Mouse (Mus musculus) NIH3T3 (cell line): ENCODE measurements around the gene Arcn1.

Experiments used
- DNase-seq: peaks from one replicate; pipeline ENCODE4 v3.0.0-alpha.2; 2012; ENCODE audit warnings: low read depth

The Arcn1 gene

DNA sequence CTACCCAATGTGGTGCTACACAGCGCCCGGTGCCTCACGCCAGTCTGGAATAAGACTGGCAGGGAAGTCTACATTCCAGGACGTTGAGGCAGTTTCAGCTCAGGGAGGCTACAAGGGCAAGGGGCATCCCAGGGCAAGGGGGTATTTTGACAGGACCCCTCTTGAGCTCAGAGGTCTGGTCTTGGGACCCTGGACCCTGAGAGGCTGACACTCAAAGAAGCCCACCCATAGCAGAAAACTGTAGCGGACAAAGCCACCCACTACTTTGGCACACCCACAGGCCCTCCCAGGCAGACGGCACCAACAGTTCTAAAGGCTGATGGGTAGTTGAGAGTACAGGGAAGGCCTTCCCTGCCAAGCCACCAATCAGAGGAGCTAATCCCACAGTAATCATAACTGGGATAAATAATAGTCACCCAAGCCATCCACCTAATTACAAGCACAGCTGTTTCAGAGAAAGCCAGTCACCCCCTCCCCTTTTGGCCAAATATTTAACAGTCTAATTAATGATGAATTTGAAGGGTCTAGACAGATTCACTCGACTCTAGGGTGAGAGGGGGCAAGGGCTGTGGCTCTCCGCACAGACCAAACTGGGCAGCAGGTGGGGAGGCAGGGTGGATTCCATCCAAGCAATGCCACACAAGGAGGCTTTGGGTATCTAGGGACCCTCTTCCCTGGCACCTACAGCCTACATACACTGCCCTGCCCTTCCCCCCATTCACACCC is 47.9 kb downstream of the Arcn1 start:
- no peak for DNase-seq

- DNase-seq: no peak
Observed at GRCm38 (mm10) chr9:44718937-44719631, 48.6 kb downstream of the Arcn1 start.

DNA sequence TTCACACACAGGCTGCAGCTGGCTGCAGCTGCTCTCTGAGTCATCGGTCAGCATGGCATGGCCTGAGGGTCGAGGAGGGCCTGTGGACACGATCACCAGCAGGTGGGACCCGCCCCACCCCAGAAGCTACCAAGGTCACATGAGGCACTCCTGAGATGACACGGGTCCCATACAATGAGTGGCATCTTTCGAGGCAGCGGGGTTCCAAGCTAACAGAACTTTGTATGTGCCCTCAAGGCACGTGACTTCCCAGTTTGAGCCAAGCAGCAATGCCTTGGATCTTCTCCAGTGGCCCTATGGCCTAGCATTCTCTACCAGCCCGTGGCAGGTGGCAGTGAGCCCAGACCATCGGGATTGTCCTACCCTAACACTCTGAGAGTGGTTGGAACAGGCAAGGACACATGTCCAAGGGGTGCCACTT is 49.8 kb downstream of the Arcn1 start:
- DNase-seq: no peak

- no peak for DNase-seq
Observed at GRCm38 (mm10) chr9:44716997-44717821, 50.4 kb downstream of the Arcn1 start.

GRCm38 (mm10) chr9:44715705-44716362 is 51.8 kb downstream of the Arcn1 start:
- DNase-seq: no peak

DNA sequence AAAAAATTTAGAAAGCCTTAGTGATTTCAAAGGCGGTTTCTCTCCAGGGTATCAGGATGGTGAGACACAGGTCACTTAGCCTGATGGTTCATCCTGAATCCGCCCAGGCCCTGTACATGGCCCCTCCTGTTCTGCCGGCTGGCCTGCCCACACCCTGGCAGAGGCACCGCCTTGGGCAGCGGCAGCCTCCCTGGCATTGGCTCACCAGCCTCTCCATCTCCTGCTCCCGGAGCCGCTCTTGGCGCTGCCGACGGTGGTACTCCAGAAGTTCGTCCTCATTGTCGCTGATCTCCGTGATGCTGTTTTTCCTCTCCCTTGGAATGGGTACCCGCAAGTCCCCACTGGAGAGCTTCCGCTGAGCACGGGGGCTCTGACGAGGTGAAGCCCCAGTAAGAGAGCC is 52.5 kb downstream of the Arcn1 start:
- no peak for DNase-seq

- no peak for DNase-seq
Observed at GRCm38 (mm10) chr9:44713574-44713973, 54.1 kb downstream of the Arcn1 start.

- DNase-seq: no peak
Observed at GRCm38 (mm10) chr9:44713080-44713479, 54.6 kb downstream of the Arcn1 start.

DNA sequence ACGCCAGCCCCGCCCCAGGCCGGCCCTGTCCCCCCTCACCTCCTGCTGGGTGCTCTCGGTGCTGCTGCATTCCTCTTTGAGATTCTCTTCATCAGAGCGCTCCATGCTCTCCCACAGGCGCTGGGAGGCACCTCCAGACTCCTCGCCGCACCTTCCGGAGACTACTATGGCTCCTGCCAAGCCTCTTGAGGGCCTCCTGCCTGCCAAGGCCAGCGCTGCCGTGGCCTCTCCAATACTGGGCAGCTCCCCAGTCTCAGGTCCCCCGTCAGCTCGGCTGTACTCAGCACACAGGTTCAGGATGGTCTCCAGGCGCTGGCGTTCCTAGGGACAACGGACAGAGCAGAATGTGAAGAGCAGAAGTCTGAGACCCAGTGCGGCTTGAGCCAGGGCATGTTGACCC is 56.0 kb downstream of the Arcn1 start:
- no peak for DNase-seq

GRCm38 (mm10) chr9:44710213-44710612 is 57.4 kb downstream of the Arcn1 start:
- no peak for DNase-seq

- DNase-seq: peak; percentile 74
Observed at GRCm38 (mm10) chr9:44709600-44709999, 58.0 kb downstream of the Arcn1 start.

GRCm38 (mm10) chr9:44708925-44709324 is 58.7 kb downstream of the Arcn1 start:
- DNase-seq: no peak

DNA sequence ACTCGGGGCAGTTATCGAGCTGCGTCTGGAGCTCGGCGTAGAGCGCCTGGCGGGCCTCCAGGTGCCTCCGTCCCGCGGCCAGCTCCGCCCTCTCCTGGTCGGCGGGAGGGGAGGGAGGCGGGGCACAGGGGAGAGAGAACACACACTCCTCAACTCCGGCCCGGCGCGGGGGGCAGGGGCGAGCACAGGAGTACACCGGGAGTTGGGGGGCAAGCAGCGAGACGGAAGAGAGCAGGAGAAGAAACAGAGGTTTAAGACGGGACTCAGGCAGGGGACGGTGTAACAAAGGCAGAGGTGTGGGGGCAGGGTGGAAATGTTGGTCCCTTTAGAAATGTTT is 59.2 kb downstream of the Arcn1 start:
- no peak for DNase-seq

- no peak for DNase-seq
Observed at GRCm38 (mm10) chr9:44707749-44708428, 59.8 kb downstream of the Arcn1 start.

GRCm38 (mm10) chr9:44699730-44700129 is 67.9 kb downstream of the Arcn1 start:
- no peak for DNase-seq

- no peak for DNase-seq
Observed at GRCm38 (mm10) chr9:44699196-44699595, 68.4 kb downstream of the Arcn1 start.

DNA sequence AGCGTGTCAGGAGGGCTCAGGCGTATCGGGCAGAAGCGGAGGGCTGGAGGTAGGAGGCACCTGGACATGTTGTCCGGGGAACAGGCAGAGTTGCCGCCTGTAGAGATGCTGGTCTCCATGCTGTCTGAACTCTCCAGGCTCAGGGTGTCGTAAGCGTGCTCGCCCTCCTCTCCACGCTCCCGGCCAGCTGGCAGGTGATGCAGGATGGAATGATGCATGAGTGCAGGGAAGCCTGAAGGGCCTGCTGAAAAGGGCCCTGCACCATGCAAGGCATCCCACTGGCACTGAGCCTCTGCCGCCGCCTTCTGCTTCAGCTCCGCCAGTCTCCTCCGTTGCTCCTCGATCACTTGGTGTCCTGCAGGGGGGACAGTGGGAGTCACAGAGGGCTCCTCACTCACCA is 69.8 kb downstream of the Arcn1 start:
- no peak for DNase-seq

DNA sequence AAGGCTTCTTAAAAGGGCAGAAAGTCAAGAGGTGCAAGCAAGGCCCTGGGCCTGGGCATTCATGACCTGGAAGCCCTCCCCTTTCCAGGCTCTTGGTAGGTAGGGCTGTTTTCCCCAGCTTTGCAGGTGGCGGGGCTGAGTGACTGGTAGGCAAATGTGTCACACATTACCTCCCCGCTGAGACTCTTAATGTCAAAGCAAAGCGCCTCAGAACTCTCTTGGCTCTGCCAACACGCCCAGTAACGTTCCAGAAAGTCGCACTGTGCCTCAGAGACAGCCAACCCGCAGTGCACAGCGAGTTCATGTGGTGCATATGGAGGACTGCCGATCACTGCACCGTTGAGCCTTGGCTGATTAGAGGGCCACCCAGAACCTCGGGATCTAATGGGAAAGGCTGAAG is 74.6 kb downstream of the Arcn1 start:
- no peak for DNase-seq

GRCm38 (mm10) chr9:44691671-44692520 is 75.7 kb downstream of the Arcn1 start:
- DNase-seq: peak; percentile 16
